In the genomic region with DNA sequence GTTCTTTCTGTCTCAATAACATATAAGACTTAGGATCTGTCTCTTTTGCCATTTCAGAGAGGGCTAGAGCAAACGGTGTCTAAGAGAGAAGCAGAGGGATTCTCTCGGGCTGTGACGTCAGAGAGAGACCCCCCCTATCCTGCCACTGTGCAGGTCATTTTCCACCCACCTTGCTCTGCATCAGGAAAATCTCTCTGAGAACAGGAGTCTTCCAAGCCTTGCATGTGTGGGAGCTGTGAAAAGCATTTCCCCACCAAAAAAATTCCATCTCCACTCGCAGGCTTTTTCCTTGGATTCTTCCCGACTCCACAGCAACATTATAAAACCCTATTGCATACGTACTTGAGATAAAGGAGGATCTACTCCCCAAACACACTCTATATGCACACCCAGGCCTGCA, we compare ENCODE assay signal across 24 mouse cellular contexts.
DNase-seq lines count a peak whose midpoint lies in the region; ATAC-seq and TF ChIP-seq lines count a peak whose summit lies in the region.
"Had no signal": no experiment of that assay in that cellular context is flagged by ENCODE, and none has a peak within 500 bp of the region (broad histone marks: within the 10 kb centered on the region; RNA-seq: fewer than 3 reads in every experiment).

No protein-coding gene starts in this region.

- intact Hi-C loops in left cerebral cortex, postnatal 36 days (cut with DNase I) = loop anchor here (5.0 to 10.0 kb wide), 5 partner anchors 130 to 360 kb away; a partner anchor contains a TSS

- peak overlapping the region; percentile 60 for H3K27ac ChIP-seq in layer of hippocampus, adult 2 months
- H3K27ac ChIP-seq: gastrocnemius, adult 2 months; heart, embryonic 10.5 days; hindbrain, embryonic 12.5 days had no signal

- no peak overlapping the region for H3K4me3 ChIP-seq in layer of hippocampus, adult 2 months
- H3K4me3 ChIP-seq: embryonic facial prominence, embryonic 13.5 days; forebrain, embryonic 12.5 days; gastrocnemius, adult 2 months; heart, embryonic 10.5 days; hindbrain, embryonic 12.5 days had no signal

- ATAC-seq in frontal cortex, adult (ENCODE audit: low TSS enrichment) = peak; percentile 62
- ATAC-seq: CD4-positive, CD25-positive, alpha-beta regulatory T cell, adult 4 months; forebrain, embryonic 16.5 days had no signal

- no peak for TF ChIP-seq CTCF in layer of hippocampus, adult 2 months (conservative IDR thresholded peaks at IDR 0.05)

- DNase-seq in frontal cortex, postnatal 14 days (ENCODE audit: low spot score in 2 of 2) = no peak
- no peak for DNase-seq in layer of hippocampus, adult 2 months (ENCODE audit: low spot score in 2 of 2)
- DNase-seq in layer of hippocampus, postnatal 14 days (ENCODE audit: low spot score in 2 of 2) = no peak
- DNase-seq in left cerebral cortex, postnatal 36 days (ENCODE audit: low spot score in 2 of 2) = peak; percentile 43 to 61
- DNase-seq in left cerebral cortex, adult 8-10 months (ENCODE audit: low spot score in 2 of 2) = no peak
- DNase-seq in right cerebral cortex, postnatal 25 days = peak; percentile 47
- no peak for DNase-seq in thymus, postnatal 0 days (ENCODE audit: low spot score)
- DNase-seq: adrenal gland, adult 8-10 months; adrenal gland, postnatal 36 days; B cell, adult 2 months; cerebellum, adult 11 months; cerebellum, adult 9-10 months; cerebellum, postnatal 25 days; gastrocnemius, adult 2 months; gastrocnemius, postnatal 25 days; heart, postnatal 10 days; heart, postnatal 4 days had no signal

Comparison
In these comparisons a context has a peak if more than half of its experiments do, and no peak if none do; other contexts are left out.
1. DNase-seq: peak in left cerebral cortex, postnatal 36 days (2 of 2) and right cerebral cortex, postnatal 25 days (single experiment); none in frontal cortex, postnatal 14 days (0 of 2), layer of hippocampus, adult 2 months (0 of 2), layer of hippocampus, postnatal 14 days (0 of 2), left cerebral cortex, adult 8-10 months (0 of 2) and thymus, postnatal 0 days (single experiment).